Mouse (Mus musculus): ENCODE measurements around the gene Pced1b. TPM values are rescaled to one million over a fixed set of nuclear protein-coding genes. Genes with fewer than 3 reads are reported as not detected.

Gene Pced1b
- total and polyA plus RNA-seq, 3 experiments = 17.9 to 27.5 (median 25.7) TPM

DNA sequence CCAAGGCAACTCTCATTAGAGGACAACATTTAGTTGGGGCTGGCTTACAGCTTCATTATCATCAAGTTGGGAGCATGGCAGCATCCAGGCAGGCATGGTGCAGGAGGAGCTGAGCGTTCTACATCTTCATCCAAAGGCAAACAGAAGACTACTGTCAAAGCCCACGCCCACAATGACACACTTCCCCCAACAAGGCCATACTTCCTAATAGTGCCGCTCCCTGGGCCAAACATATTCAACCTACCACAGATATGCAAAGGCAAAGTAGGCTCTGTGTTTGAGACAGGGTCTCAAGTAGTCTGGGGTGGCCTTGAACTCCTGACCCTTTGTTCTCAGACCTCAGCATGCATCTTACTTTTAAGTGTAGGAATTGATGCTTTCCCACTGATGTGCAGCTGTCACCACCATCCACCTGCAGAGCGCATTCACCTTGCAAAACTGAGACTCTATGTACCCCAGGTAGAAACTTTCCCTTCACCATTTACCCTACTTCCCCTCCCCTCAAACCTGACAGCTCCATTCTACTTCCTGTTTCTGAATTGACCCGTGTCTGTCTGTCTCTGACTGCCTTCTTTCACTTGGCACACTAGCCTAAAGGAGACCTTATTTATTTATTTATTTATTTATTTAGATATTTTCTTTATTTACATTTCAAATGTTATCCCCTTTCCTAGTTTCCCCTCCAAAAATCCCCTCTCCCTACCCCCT is 40.7 kb downstream of the Pced1b start:
- no peak for DNase-seq

DNA sequence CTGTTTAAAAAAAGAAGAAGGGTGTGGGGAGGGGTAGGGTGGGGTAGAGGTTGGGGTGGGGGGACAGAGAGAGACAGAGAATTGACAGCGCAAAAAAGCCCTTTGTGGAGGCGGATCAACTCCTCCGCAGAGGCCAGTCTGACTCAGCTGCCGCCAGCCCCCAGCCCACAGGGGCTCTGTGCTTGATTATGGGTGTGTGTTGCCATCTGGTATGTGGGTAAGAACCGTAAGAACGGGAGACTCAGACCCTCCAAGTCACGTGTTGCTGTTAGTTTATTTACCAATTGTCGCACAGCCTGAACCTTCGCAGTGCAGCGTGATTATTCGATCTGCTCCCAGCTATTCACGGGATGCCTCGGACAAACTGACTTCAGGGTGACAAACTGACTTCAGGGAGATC is 41.8 kb downstream of the Pced1b start:
- DNase-seq = no peak

GRCm38 (mm10) chr15:97289176-97289575 is 42.3 kb downstream of the Pced1b start:
- no peak for DNase-seq

- no peak for DNase-seq
Measured at GRCm38 (mm10) chr15:97290351-97290750, 43.4 kb downstream of the Pced1b start.

DNA sequence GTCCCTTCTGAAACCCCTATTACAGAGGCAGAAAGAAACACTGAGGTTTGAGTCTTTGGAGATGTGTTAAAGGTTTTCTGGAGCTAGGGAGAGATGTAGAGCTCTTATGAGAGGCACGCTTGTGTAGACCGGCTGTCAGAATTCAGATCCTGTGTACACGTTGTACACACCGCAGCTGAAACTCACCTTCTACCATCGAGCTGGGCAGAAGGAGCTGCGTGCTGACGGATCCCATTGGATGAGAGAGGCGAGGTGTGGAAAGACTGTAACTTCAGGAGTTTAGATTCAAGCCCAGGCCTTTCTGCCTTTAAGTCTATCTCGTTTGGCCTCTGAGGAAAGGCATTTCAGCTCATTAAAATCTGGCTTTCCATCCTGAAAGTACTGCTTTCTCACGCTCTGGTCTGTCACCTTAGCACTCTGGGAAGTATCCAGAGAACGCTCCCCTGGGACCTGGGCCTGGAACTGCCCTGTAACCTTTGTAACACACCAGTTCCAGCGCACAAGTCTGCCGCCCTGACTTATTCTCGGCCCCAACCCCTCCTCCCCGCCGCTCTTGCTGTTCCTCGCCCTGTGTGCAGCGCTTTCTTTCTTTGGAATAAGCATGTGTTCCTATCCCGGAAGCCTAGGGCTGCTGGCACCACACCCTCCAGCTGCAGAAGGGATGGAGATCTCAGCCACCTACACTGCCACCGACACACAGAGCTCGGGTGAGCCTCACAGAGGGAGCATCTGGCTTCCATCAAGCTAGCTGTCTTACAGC is 44.6 kb downstream of the Pced1b start:
- peak; percentile 52 for DNase-seq

DNA sequence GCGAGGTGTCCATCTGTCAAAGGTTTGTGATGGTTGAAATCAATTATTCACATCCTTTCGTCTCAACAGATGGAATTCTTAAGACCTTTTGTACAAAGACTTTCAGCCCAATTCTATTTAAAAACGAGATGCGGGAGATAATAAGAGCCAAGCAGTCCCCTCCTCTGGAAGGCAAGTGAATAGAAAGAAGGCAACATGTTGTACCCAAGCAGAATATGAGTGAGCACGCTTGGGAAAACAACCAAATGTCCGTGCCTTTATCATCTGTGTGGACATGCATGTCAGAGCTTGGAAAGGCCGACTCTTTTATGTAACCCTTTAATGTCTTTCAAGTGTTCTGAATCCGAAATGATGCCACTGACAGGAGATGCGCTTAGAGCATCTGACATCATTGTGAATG is 61.0 kb downstream of the Pced1b start:
- DNase-seq = no peak

- no peak for DNase-seq
Measured at GRCm38 (mm10) chr15:97309533-97309932, 62.6 kb downstream of the Pced1b start.

GRCm38 (mm10) chr15:97310251-97310650 is 63.3 kb downstream of the Pced1b start:
- no peak for DNase-seq

DNA sequence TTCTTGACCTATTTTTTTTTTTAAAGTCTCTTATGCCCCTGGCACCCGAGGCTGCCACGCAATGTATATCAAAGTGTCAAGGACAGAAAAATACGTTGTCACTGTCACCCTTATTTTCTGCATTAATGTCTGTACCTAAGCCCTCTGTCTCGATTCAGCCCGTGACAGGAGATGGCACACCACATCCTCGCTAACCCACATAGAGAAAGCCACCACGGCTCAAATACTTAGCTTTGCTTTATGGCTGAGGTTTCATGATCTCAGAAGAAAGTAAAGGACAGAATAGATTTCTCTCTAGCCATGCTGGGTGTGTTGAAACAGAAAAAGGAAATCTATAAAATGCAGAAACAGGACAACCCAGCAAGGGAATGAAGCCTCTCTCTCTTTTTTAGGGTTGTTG is 64.3 kb downstream of the Pced1b start:
- no peak for DNase-seq

DNA sequence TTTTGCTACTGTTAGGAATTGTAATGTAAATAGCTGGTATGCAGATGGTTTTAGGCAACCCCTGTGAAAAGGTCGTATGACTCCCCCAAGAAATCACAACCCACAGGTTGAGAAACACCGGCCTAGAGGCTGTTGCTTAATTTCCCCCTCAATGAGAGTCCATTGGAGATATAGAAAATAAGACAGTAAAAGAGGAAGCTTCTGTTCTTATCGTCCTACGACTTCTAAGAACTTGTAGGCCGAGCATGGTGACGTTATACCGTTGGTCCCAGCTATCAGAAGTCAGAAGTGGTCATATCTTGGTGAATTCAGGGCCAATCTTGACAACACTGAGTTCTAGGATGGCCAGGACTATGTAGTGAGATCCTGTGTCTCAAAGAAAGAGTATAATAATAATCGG is 65.0 kb downstream of the Pced1b start:
- DNase-seq = no peak

DNA sequence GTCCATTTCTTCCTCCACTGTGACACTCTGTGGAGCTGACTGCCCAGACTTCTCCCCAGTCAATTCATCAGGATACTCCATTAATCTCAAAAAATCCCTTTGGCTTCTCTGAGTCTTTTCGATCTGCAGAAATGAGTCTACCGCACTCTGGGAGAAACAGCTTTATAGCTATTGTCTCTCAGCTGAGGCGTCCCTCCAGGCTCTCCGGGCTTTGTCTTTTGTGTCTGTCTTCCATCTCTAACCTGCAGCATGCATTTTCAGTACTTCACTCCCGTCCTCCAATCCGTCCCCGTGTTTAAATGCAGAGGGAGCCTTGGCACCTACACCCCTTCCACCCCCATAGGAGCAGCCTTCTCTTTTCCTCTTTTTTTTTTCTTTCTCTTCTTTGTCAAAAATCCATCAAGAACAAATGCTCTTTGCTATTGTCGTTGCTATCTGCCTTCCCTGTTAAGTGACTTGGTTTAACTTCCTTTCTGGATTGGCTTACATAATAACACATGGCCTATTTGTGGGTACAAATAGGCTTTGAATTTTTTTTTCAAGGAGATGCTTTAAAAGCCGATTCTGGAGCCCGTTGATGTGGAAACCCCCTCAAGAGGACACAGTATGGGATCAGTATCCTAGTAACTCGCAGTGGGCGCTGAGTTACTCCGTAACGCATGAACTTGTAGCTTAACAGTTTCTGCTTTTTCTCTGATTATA is 68.0 kb downstream of the Pced1b start:
- no peak for DNase-seq

DNA sequence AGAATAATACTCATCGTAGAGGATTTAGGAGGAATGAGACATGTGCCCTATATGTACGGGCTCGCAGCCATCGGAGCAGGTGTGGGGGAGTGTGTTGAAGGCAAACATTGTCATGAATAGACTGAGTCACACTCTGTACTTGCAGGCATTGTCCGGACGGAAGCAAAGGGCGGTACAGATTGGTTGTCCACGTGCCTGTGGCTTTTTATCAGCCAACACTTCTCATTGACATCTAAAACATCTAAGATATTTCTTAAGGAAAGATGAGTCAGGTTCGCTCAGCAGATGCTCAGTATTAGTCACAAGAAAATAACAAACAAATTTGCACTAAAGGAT is 68.5 kb downstream of the Pced1b start:
- no peak for DNase-seq

DNA sequence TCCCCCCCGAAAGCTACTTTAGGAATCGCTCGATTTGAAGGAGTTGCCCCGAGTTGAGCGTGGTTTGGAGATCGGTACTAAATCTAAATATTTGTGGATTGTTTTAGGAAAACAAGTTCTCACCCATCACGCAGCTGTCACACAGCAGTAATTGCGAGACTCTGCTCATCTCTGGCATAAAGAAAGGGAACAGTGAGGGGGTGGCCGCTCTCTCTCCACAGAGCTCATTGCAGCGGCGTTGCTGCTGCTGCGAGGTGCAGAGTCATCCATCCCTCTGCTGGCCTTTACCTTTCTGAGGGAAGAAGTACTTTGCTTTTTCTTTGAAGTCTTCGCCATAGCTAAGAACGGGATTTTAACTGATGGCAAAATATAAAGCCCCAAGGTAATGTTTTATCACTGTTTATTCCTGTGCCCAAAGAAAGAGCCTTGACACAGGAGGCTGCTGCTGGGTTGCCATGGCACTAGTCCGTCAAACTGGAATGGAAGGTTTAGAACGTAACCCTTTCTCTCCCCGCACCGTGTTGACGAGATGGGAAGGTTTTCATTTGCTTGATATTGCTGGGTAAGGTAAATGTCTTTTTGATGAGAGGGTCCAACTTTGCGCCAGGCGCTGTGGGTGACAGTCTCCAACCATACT is 71.6 kb downstream of the Pced1b start:
- DNase-seq = peak; percentile 36

- DNase-seq = no peak
Measured at GRCm38 (mm10) chr15:97322821-97323220, 75.9 kb downstream of the Pced1b start.

- peak; percentile 19 for DNase-seq
Measured at GRCm38 (mm10) chr15:97323466-97323865, 76.6 kb downstream of the Pced1b start.

- no peak for DNase-seq
Measured at GRCm38 (mm10) chr15:97324311-97324710, 77.4 kb downstream of the Pced1b start.

DNA sequence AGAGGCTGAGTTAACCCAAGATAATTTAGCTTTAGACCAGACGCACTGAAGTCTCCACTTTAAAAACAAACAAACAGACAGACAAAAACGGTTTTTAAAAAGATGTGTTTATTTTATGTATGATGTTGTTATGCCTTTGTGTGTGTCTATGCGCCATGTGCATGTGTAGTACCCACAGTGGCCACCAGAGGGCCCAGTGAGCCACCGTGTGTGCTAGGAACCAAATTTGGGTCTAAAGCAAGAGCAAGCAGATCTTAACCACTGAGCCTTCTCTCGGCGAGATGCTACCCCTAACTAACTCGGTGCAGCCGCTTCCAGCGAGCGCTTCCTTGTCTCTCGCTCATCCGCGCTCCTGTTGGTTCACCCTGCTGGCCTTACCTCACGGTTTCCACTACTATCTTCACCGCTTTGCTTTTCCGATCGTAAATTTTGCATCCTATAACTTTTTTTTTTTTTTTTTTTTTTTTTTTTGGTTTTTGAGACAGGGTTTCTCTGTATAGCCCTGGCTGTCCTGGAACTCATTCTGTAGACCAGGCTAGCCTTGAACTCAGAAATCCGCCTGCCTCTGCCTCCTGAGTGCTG is 80.7 kb downstream of the Pced1b start:
- peak; percentile 20 for DNase-seq

- no peak for DNase-seq
Measured at GRCm38 (mm10) chr15:97332582-97332981, 85.7 kb downstream of the Pced1b start.

DNA sequence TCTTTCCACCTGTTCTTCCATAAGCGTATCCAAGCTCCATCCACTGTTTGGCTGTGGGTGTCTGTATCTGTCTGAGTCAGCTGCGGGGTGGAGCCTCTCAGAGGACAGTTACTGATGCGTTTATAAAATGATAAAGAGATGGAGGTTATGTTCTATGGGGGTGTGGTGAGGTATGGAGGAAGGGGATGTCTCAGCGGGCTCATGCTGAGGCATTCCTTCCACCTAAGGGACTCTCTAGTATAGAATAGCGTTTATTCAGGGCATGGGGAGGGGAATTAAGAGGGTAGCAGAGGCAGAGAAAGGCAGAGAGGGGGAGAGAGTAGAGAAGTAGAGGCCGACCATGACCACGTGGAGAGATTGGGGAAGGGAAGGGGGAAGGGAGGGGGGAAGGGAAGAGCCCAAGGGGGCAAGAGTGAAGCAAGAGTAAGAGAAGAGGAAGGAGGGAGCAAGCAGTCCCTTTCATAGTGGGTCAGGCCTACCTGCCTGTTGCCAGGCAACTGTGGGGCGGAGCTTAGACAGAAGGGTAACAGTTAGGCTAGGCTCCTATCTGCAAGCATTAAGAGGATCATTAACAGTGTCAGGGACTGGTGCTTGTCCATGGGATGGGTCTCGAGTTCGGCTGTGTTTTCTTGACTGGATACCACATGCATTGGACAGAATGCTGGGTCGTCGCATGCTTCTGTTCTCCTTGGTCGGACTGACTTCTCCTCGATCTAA is 90.9 kb downstream of the Pced1b start:
- no peak for DNase-seq

DNA sequence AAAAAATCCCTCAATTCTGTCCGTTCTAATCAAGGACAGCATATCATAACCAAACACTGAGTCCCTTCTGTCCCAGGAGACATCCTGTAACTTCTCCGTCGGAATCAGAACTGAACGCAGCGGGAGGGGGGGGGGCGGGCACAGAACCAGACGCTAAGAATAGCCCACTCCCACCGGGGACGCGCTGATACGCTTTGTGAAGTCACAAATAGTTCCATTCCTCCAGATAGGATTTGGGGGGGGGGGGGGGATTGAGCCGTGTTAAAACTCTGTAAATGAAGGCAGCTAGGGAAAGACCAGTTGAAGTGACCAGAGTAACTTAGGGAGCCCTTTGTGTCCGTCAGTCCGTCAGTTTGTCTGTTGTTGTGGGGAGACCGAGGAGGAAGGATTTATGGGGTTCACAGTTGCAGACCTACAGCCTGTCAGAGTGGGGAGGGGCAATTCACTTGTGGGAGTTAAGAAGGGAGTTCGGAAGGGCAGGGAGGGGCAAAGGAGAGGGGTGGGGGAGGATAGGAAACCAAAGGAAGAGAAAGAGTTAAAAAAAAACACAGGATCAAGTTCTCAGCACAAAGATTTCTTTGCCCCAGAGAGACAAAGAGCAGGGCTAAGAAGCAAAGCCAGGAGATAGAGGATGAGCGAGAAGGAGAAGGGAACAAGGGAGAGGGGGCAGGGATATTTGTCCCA is 91.6 kb downstream of the Pced1b start:
- no peak for DNase-seq

- DNase-seq = no peak
Measured at GRCm38 (mm10) chr15:97342336-97342735, 95.4 kb downstream of the Pced1b start.
